Mouse (Mus musculus) R1 (cell line): ENCODE results near the gene Dhx35.
A peak's percentile ranks its signal among the peaks of the same experiment; 100 is the strongest.

ENCODE experiments used
- DNase-seq: peaks from one replicate; pipeline ENCODE4 v3.0.0-alpha.2; 2018; ENCODE audit warnings: low read depth, low spot score

Dhx35 gene

GRCm38 (mm10) chr2:158794494-158795004, at the start of gene Dhx35:
Dhx35 (plus strand) TSS chr2:158794807.
- DNase-seq, result peak; percentile 98

- peak; percentile 74 for DNase-seq
These were observed 49.5 kb upstream of the Dhx35 start for GRCm38 (mm10) chr2:158745049-158745482.

- DNase-seq, result no peak
These were observed 48.4 kb upstream of the Dhx35 start for GRCm38 (mm10) chr2:158746164-158746563.

- DNase-seq, result no peak
These were observed 45.2 kb upstream of the Dhx35 start for GRCm38 (mm10) chr2:158749366-158749765.

- DNase-seq, result no peak
These were observed 34.4 kb upstream of the Dhx35 start for GRCm38 (mm10) chr2:158760231-158760630.

GRCm38 (mm10) chr2:158762339-158762738, 32.3 kb upstream of the Dhx35 start:
- DNase-seq, result no peak

GRCm38 (mm10) chr2:158767742-158768339, 26.8 kb upstream of the Dhx35 start, which contains the start of gene Fam83d:
Fam83d (plus strand) TSS chr2:158768093.
- DNase-seq, result peak; percentile 98

GRCm38 (mm10) chr2:158768350-158768749, 26.3 kb upstream of the Dhx35 start:
- DNase-seq, result peak; percentile 65

- DNase-seq, result peak; percentile 41
These were observed 25.8 kb upstream of the Dhx35 start for GRCm38 (mm10) chr2:158768771-158769170.

- DNase-seq, result no peak
These were observed 24.4 kb upstream of the Dhx35 start for GRCm38 (mm10) chr2:158770126-158770757.

- no peak for DNase-seq
These were observed 23.4 kb upstream of the Dhx35 start for GRCm38 (mm10) chr2:158771066-158771763.

GRCm38 (mm10) chr2:158772808-158773207, 21.8 kb upstream of the Dhx35 start:
- DNase-seq, result no peak

GRCm38 (mm10) chr2:158774886-158775285, 19.7 kb upstream of the Dhx35 start:
- no peak for DNase-seq

GRCm38 (mm10) chr2:158776716-158777115, 17.9 kb upstream of the Dhx35 start:
- no peak for DNase-seq

GRCm38 (mm10) chr2:158777490-158777889, 17.1 kb upstream of the Dhx35 start:
- no peak for DNase-seq

GRCm38 (mm10) chr2:158778349-158778748, 16.3 kb upstream of the Dhx35 start:
- DNase-seq, result no peak

GRCm38 (mm10) chr2:158781126-158781525, 13.5 kb upstream of the Dhx35 start:
- DNase-seq, result no peak

GRCm38 (mm10) chr2:158786927-158787795, 7.4 kb upstream of the Dhx35 start:
- DNase-seq, result peak; percentile 71

GRCm38 (mm10) chr2:158795043-158795442, 436 bp downstream of the Dhx35 start:
- DNase-seq, result no peak

GRCm38 (mm10) chr2:158795875-158796274, 1.3 kb downstream of the Dhx35 start:
- DNase-seq, result no peak

- DNase-seq, result peak; percentile 82
These were observed 4.7 kb downstream of the Dhx35 start for GRCm38 (mm10) chr2:158799328-158799727.
